Mouse (Mus musculus) intestine, embryonic 15.5 days (tissue): ENCODE measurements around the gene Evi5. TPM values are rescaled to one million over a fixed set of nuclear protein-coding genes. Genes with fewer than 3 reads are reported as not detected.

Experiments used
- ATAC-seq: fragments of 200-750 bp; cut with Nextera tagmentation; 2 replicates; pipeline ENCODE4 v1.8.0; 2017; ENCODE audit warnings: moderate TSS enrichment, moderate library complexity
- H3K27ac ChIP-seq: fragments of 300-500 bp; sonication (generic); 2 replicates; pipeline ENCODE4 v1.5.1; 2015; ENCODE audit warnings: mild to moderate bottlenecking, inconsistent platforms
- H3K27me3 ChIP-seq: fragments of 300-500 bp; sonication (generic); replicated peaks from 2 replicates; pipeline ENCODE4 v1.6.1; 2015; ENCODE audit warnings: inconsistent platforms
- H3K36me3 ChIP-seq: fragments of 300-500 bp; sonication (generic); 2 replicates; pipeline ENCODE4 v1.6.1; 2015; ENCODE audit warnings: inconsistent platforms
- H3K4me1 ChIP-seq: fragments of 300-500 bp; sonication (generic); replicated peaks from 2 replicates; pipeline ENCODE4 v1.6.1; 2015; ENCODE audit warnings: inconsistent platforms
- H3K4me2 ChIP-seq: fragments of 300-500 bp; sonication (generic); replicated peaks from 2 replicates; pipeline ENCODE4 v1.6.1; 2015; ENCODE audit warnings: mild to moderate bottlenecking, inconsistent platforms
- H3K4me3 ChIP-seq: fragments of 300-500 bp; sonication (generic); replicated peaks from 2 replicates; pipeline ENCODE4 v1.5.1; 2015; ENCODE audit warnings: inconsistent platforms
- H3K9ac ChIP-seq: fragments of 300-500 bp; sonication (generic); 2 replicates; pipeline ENCODE4 v1.6.1; 2015; ENCODE audit warnings: inconsistent platforms
- H3K9me3 ChIP-seq: fragments of 300-500 bp; sonication (generic); 2 replicates; pipeline ENCODE4 v1.6.1; 2016; ENCODE audit warnings: inconsistent platforms
- WGBS: fragments of 180-500 bp; shearing (Covaris S2); methylation state at CpG from one replicate; pipeline ENCODE4 v1.1.7; 2015; 5-methylcytosine and 5-hydroxymethylcytosine counted together
- polyA plus RNA-seq: library from polyadenylated mRNA; unstranded; fragments of >200 nt; fragmentation: Nextera tagmentation; extraction: Ambion mirVana; gene quantifications from 2 replicates; pipeline ENCODE4 v1.2.1, GENCODE M21; 2015

Evi5 gene
- 60.1 and 66.3 TPM in 2 replicates for polyA plus RNA-seq

DNA sequence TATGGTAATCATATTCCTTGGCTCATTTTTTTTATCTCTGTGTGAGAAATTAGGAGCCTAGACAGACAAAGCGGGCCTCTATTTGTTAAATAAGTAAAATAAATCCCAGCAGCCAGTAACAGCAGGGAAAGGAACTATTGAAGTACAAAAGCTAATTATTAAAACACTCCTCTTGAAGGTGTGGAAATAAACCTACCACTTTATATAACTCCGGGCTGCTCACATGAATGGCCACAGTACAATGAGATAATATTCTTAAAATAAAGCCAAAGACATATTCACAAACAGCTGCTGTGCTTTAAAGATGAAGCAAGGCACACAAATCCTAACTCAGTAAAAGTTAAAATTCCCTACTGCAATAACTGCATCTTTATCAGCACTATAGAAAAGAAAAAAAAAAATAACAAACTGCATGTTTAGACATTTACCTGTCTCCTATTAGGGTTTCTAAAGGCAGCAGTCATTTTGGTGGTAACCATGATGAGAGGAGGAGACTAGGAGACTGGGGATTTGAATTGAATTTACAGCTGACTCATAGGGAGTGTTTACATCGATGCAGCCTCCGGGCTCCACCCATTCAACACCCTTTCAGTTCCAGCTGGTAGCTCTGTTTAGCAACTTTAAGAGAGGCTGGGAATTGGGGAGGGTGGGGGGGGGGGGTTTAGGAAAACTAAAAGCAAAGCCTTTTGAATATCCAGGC lies at the start of gene Evi5:
Evi5 (minus strand) TSS at position 547 of the 700 bp plus-strand sequence.
- Histone ChIP-seq H3K36me3 (no peaks in the 10 kb centered on the region), H3K27me3 (no peaks in the 10 kb centered on the region), H3K9me3 (no peaks in the 10 kb centered on the region), H3K4me3 (no peak within 1 kb of the TSS), H3K4me2 (0 out of 2 replicates have a peak within 1 kb of the TSS, but pooled peaks have one; percentile 11), H3K27ac (peak within 1 kb of the TSS; percentile 66), H3K4me1 (no peaks in the 10 kb centered on the region), H3K9ac (no peak within 1 kb of the TSS)
- 26% methylated on average over 4 of the region's 4 CpGs for WGBS
- peak; percentile 76 for ATAC-seq

DNA sequence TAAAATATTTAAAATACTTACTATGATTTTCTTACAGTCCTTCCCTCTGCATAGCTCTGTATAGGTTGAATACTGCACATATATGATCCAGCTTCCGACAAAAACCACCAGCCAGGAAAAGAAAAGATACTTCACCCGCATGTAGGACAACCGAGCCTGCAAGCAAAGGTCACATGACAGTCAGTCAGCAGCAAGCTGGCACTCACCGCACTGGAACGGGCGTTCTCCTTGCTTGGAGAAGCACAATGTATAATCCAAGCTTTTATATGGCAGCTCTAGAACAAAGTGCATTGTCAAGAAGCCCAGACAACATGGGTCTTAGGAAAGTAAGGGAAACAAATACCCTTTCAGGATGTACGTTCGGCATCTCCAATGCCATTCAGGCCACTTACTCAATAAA lies 49.7 kb upstream of the Evi5 start:
- Histone ChIP-seq H3K9ac (no peak overlapping the region), H3K36me3 (no peaks in the 10 kb centered on the region), H3K9me3 (no peaks in the 10 kb centered on the region), H3K4me1 (no peaks in the 10 kb centered on the region), H3K4me2 (no peak overlapping the region), H3K27ac (no peak overlapping the region), H3K4me3 (no peak overlapping the region), H3K27me3 (no peaks in the 10 kb centered on the region)
- ATAC-seq = no peak
- 83% methylated on average over 8 of the region's 8 CpGs for WGBS

DNA sequence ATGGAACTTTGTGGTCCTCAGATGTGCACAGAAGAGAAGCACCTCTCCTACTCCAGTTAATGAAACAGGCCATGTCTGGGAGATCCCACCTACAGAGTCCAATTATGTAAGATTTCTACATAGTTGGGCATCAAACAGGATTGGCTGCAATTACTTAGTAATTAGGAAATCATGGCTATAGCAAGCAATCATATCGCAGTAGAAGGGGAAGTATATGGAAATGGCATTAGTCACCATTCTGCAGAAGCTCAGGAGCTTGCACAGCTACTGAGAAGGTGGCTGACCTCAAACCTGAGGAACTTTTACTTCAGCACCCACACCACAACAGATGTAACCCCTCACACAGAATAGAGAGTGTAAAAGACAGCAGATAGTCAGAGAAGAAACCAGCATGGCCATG lies 47.9 kb upstream of the Evi5 start:
- H3K27me3 ChIP-seq = no peaks in the 10 kb centered on the region
- no peak for ATAC-seq
- H3K9me3 ChIP-seq = no peaks in the 10 kb centered on the region
- no peaks in the 10 kb centered on the region for H3K4me1 ChIP-seq
- H3K4me3 ChIP-seq = no peak overlapping the region
- H3K36me3 ChIP-seq = no peaks in the 10 kb centered on the region
- no peak overlapping the region for H3K9ac ChIP-seq
- WGBS = 87% methylated on average over 1 of the region's 1 CpGs
- no peak overlapping the region for H3K4me2 ChIP-seq
- H3K27ac ChIP-seq = no peak overlapping the region

DNA sequence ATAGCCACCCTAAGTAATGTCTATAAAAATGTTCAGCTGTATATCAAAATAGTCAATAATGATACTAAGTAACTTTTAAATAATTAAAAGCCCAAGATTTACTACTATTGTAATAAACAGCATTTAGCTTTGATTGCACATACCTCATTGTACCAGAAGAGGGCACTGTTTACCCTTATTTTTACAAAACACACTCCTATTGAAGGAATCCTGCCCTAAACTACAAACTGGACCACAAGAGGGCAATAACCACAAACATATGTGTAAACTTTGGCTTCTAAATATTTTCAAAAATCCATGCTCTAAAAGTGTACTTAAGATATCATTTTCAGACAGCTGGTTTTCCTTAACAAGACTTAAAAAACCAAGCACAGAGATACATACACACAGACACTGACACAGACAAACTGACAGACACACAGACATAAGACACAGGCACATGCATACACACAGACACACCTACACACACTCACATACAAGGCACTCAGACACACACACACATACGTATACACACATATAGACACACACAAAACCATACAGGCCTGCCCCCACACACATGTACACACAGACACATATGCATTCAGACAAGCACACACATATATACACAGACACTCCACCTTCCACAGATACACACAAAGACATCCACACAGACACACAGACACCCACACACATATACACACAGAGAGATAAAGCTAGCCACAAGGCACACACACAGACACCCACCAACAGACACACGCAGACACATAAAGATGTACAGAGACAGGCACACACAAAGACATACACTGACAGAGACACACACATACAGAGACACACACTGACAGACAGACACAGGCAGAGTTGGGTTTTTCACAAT lies 46.7 kb upstream of the Evi5 start:
- Histone ChIP-seq H3K27ac (no peak overlapping the region), H3K36me3 (no peaks in the 10 kb centered on the region), H3K4me1 (no peaks in the 10 kb centered on the region), H3K4me3 (no peak overlapping the region), H3K27me3 (no peaks in the 10 kb centered on the region), H3K4me2 (no peak overlapping the region), H3K9ac (no peak overlapping the region), H3K9me3 (no peaks in the 10 kb centered on the region)
- WGBS = 84% methylated on average over 2 of the region's 2 CpGs
- peak; percentile 73 for ATAC-seq

DNA sequence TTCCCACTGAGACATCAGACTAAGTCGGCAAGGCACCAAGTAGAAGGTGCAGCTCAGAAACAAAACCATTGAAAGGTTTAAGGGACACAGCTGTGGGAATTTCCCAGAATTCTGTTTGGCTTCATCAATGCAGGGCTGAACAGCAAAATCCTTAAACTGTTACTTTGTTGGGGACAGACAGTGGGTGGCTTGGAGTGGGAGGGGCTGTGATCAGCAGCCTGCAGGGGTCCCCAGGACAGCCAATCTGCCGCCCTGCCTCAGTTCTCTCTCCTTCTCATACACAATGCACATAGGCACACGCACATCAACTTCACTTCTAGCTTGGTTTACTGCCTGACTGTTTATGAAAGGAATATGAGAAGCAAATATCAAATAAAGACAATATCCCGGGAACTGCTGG lies 40.4 kb upstream of the Evi5 start:
- 52% methylated on average over 4 of the region's 4 CpGs for WGBS
- no peak for ATAC-seq

DNA sequence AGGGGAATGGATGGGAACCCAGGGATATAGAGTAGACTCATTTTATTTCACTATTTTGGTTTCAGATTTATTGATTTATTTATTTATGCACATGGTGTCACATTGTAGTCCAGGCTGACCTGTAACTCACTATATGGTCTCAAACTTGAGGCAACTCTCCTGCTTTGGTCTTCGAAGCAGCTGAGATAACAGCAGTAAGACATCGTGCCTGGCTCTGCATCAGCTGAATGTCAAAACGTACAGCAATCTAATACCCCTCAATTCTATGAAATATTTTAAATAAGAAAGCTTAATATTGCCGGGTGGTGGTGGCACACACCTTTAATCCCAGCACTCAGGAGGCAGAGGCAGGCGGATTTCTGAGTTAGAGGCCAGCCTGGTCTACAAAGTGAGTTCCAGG lies 36.1 kb upstream of the Evi5 start:
- no peak for ATAC-seq
- Histone ChIP-seq H3K4me3 (no peak overlapping the region), H3K9ac (no peak overlapping the region), H3K27ac (no peak overlapping the region), H3K27me3 (no peaks in the 10 kb centered on the region), H3K9me3 (no peaks in the 10 kb centered on the region), H3K4me2 (no peak overlapping the region), H3K36me3 (peaks cover 16% of the 10 kb centered on the region), H3K4me1 (no peaks in the 10 kb centered on the region)
- WGBS = 87% methylated on average over 5 of the region's 5 CpGs

More for the DNA sequence above, 40.4 kb upstream of the Evi5 start:
- H3K27me3 ChIP-seq = no peaks in the 10 kb centered on the region
- H3K4me3 ChIP-seq = no peak overlapping the region
- H3K9me3 ChIP-seq = no peaks in the 10 kb centered on the region
- H3K27ac ChIP-seq = no peak overlapping the region
- no peak overlapping the region for H3K4me2 ChIP-seq
- H3K9ac ChIP-seq = no peak overlapping the region
- H3K4me1 ChIP-seq = no peaks in the 10 kb centered on the region
- no peaks in the 10 kb centered on the region for H3K36me3 ChIP-seq

DNA sequence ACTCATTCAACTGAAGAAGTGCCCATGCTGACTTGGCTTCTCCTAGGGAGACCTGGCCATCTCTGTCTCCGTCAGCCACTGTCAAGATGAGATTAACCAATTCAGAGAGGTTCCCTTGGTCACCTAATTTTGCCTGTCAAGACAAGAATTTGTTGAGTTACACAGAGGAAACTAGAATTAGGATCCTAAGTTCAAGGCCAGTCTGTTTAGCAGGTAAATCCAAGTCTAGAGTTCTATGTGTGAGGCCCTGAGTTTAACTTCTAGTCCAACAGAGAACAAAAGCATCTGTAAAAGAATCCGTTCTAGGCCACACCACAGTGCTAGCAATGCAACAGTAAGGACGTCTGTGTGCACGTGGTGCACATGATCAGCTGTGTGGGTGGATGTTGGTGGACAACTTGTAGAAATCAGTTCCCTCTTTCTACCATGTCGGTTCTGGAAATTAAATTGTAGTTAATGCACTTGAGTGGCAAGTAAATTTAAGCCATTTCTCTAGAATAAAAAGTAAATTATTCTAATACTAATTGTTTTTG lies 35.2 kb upstream of the Evi5 start:
- no peak overlapping the region for H3K9ac ChIP-seq
- H3K4me1 ChIP-seq = no peaks in the 10 kb centered on the region
- ATAC-seq = no peak
- no peaks in the 10 kb centered on the region for H3K9me3 ChIP-seq
- H3K4me2 ChIP-seq = no peak overlapping the region
- no peak overlapping the region for H3K4me3 ChIP-seq
- H3K27me3 ChIP-seq = no peaks in the 10 kb centered on the region
- peaks cover 18% of the 10 kb centered on the region for H3K36me3 ChIP-seq
- no peak overlapping the region for H3K27ac ChIP-seq
- 68% methylated on average over 5 of the region's 5 CpGs for WGBS

DNA sequence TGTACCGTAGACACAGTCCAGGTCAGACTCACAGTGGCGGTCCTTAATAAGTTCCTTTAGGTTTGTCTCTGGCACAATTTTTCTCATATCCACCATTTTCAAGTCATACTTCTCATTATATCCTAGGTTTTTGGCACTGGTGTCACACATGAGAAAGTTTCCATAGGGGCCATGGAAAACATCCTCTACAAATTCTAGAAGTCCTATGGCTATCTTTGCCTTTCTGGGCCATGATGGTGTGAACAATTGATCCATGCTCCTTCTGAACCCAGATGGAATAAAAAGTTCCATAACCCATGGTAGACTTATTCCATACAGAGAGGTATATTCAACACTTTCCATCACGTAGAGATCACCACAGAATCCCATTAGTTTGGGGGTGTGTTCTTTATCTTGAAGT lies 34.8 kb upstream of the Evi5 start:
- Histone ChIP-seq H3K27me3 (no peaks in the 10 kb centered on the region), H3K4me1 (no peaks in the 10 kb centered on the region), H3K4me3 (no peak overlapping the region), H3K36me3 (peaks cover 18% of the 10 kb centered on the region), H3K4me2 (no peak overlapping the region), H3K9me3 (no peaks in the 10 kb centered on the region), H3K27ac (no peak overlapping the region), H3K9ac (no peak overlapping the region)
- WGBS = 74% methylated on average over 3 of the region's 3 CpGs
- no peak for ATAC-seq

DNA sequence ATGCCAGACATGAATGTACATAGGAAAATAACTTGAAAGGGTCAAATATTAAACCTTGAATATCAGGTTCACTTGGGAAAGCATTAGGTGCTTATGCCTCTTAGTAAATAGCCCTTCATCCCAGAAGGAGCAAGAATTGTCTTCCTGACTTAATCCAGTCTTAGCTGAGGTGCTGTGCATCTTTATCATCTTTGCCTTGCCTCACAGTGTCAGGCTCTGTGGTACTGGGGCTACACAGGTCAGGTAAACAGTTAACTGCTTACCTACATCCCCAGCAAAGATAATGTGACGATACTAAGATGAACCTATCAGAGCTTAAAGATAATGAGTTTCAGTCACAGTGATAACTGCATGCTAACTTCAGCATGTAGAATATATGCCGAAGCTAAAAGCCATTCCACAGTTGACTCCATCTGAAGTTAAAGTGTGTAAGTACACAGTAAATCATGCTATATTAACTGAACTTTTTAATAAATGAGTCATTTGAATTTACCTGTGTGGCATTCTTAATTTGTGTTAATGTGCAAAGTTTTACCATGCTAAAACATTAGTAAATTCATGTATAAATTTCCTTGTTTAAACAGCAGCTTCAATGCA lies 33.7 kb upstream of the Evi5 start:
- Histone ChIP-seq H3K27me3 (no peaks in the 10 kb centered on the region), H3K4me3 (no peak overlapping the region), H3K36me3 (peaks cover 22% of the 10 kb centered on the region), H3K9me3 (no peaks in the 10 kb centered on the region), H3K4me1 (no peaks in the 10 kb centered on the region), H3K27ac (no peak overlapping the region), H3K4me2 (no peak overlapping the region), H3K9ac (no peak overlapping the region)
- 80% methylated on average over 2 of the region's 2 CpGs for WGBS
- no peak for ATAC-seq

DNA sequence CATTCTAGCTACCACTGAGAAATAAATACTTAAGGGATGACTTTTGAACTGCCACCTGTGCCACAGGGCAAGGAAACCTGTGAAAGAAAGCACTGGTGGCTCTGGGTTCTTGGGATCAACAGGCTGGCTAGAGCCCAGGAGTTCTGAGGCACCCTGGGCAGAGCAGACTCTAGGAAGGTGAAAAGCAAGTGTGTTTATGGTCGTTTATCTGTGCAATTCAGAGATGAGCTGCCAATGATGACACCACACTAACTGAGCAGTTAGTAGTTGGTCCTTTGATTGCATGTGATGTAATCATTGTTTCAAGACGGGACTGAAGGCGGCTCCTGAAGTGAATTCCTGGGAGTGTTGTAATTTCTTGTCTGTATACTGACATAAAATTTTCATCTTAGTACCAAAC lies 29.4 kb upstream of the Evi5 start:
- H3K36me3 ChIP-seq = peaks cover 25% of the 10 kb centered on the region
- no peaks in the 10 kb centered on the region for H3K27me3 ChIP-seq
- no peak overlapping the region for H3K9ac ChIP-seq
- H3K4me2 ChIP-seq = no peak overlapping the region
- no peak for ATAC-seq
- no peak overlapping the region for H3K27ac ChIP-seq
- no peaks in the 10 kb centered on the region for H3K9me3 ChIP-seq
- WGBS = 67% methylated on average over 3 of the region's 3 CpGs
- H3K4me1 ChIP-seq = no peaks in the 10 kb centered on the region
- H3K4me3 ChIP-seq = no peak overlapping the region

DNA sequence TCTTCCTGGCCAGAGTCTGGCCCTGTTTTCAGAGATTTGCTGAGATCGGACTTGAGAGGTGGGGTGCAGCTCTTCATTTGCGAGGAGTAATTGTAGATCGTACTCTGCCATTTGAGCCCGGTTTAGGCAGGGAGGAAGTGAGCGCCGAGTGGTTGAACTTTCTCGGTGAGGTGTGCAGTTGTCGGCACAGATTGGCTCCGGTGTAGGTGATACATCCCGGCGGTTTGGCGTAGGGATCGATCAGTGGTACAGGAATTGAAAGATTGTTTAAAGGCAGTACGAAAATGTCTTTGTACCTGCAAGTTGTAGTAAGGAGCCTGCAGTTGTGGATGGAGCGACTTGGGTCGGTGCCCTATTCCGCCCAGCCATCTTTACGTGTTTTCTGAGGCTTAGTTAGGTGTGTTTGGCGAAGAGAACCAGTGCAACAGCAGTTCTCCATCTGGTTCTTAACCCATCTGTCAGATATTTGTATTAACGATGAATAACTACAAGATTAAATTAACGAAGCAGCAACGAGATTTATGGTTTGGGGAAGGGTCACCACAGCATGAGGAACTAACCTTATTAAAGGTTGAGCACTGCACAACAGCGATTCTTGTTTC lies 26.2 kb upstream of the Evi5 start:
- peak overlapping the region; percentile 97 for H3K9ac ChIP-seq
- peak; percentile 30 for ATAC-seq
- no peaks in the 10 kb centered on the region for H3K9me3 ChIP-seq
- H3K4me3 ChIP-seq = peak overlapping the region; percentile 91
- H3K4me2 ChIP-seq = peak overlapping the region; percentile 44
- H3K27ac ChIP-seq = peak overlapping the region; percentile 87
- H3K27me3 ChIP-seq = no peaks in the 10 kb centered on the region
- under 1% methylated on average over 23 of the region's 23 CpGs for WGBS
- H3K36me3 ChIP-seq = peaks cover 10% of the 10 kb centered on the region; the same call in 1 of the 2 replicates
- H3K4me1 ChIP-seq = no peaks in the 10 kb centered on the region
